Mouse (Mus musculus): ENCODE measurements around the gene St5.

- TF ChIP-seq CTCF (IDR thresholded peaks at IDR 0.05; ENCODE audit: control insufficient read depth, insufficient read depth, insufficient replicate concordance, low read depth, low read length) (no peak), POLR2A (IDR thresholded peaks at IDR 0.05; ENCODE audit: control insufficient read depth, low read depth, low read length) (no peak)
Measured at GRCm38 (mm10) chr7:109576321-109577314, 126.8 kb downstream of the St5 start.
